Mouse (Mus musculus): ENCODE data around the gene St6galnac4. TPM values are rescaled to one million over a fixed set of nuclear protein-coding genes. Genes with fewer than 3 reads are reported as not detected.

St6galnac4 gene
- polyA plus RNA-seq, 1 experiment from 2014 or later, result 35.1 TPM

DNA sequence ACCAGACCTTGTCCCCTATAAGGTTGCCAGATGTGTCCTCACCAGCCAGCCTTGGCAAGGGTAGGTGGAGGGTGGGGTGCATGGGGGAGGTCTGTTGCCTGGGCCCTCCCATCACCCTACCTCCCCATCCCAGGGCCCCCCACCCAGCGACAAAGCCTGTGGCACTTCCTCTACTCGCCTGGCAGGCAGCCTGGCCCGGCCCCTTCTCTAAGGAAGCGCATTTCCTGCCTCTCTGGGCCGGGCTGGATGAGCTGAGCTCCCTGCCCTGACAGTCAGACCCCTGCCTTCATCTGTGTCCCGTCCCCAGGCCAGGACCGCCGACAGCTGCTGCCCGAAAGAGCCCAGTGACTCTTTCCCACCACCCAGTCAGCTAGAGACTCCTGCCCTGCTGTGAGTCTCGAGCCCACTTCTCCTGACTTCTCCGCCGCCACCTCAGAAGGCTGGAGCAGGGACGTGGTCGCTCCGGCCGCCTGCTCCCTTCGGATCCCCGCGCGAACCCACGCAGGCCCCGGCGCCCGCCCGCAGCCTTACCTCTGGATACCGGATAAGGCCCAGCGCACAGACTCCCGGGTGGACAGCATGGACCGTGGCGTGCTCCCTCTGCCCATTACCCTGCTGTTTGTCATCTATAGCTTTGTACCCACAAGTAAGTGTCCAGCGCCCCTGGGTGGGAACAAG is 59.6 kb downstream of the St6galnac4 start, which contains the start of gene Eng:
Eng (plus strand) TSS at position 217 of the 678 bp plus-strand sequence.
- H3K4me1 ChIP-seq (ENCODE audit: control insufficient read depth, insufficient read depth, low read length), result no peaks in the 10 kb centered on the region
- no peak within 1 kb of the TSS for H3K4me2 ChIP-seq (ENCODE audit: low read depth, low read length)
- H3K9me3 ChIP-seq (ENCODE audit: control insufficient read depth, low read length), result no peaks in the 10 kb centered on the region
- H3K9ac ChIP-seq (replicated peaks; ENCODE audit: low read depth, low read length), result no peak within 1 kb of the TSS
- H3K27me3 ChIP-seq (ENCODE audit: control insufficient read depth, insufficient read depth, low read length), result no peaks in the 10 kb centered on the region
- H3K27ac ChIP-seq (ENCODE audit: low read depth, low read length), result no peak within 1 kb of the TSS
- no peak for ATAC-seq (ENCODE audit: low read depth)
- H3K36me3 ChIP-seq (ENCODE audit: control insufficient read depth, insufficient read depth, low read length), result no peaks in the 10 kb centered on the region
- peak within 1 kb of the TSS; percentile 17; the same call in 1 of the 2 replicates for H3K4me3 ChIP-seq (ENCODE audit: low read depth, low read length)
- 66% methylated on average over 31 of the region's 31 CpGs for WGBS

DNA sequence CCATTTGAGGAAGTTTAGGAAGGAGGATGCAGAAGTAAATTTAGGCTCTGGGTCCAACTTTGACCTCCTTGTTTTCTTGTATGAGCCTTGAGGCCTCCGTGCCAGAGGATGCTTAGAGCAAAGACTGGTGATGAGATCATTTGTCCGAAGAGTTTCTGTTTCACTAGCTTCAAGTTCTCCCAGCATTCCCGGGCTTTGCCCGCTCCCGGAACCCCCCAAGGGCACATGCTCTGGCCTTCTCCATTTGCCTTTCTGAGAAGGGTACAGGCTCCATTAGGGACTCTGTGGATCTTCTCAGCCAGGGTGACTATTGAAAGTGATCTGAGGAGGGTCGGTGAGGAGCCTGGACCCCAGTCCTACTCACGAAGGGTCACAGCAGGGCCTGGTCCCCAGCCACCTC is 60.5 kb downstream of the St6galnac4 start:
- H3K9ac ChIP-seq (replicated peaks; ENCODE audit: low read depth, low read length), result no peak overlapping the region

More for the DNA sequence above, 60.5 kb downstream of the St6galnac4 start:
- Histone ChIP-seq H3K4me2 (ENCODE audit: low read depth, low read length) (no peak overlapping the region), H3K4me1 (ENCODE audit: control insufficient read depth, insufficient read depth, low read length) (no peaks in the 10 kb centered on the region), H3K4me3 (ENCODE audit: low read depth, low read length) (peak overlapping the region; percentile 17; the same call in 1 of the 2 replicates), H3K27ac (ENCODE audit: low read depth, low read length) (no peak overlapping the region), H3K36me3 (ENCODE audit: control insufficient read depth, insufficient read depth, low read length) (no peaks in the 10 kb centered on the region), H3K27me3 (ENCODE audit: control insufficient read depth, insufficient read depth, low read length) (no peaks in the 10 kb centered on the region), H3K9me3 (ENCODE audit: control insufficient read depth, low read length) (no peaks in the 10 kb centered on the region)
- 88% methylated on average over 7 of the region's 7 CpGs for WGBS
- ATAC-seq (ENCODE audit: low read depth), result no peak

Other genes with a start within 250 kb of the St6galnac4 start
- 47.7 and 48.3 TPM in 2 replicates for gene Ciz1, start 234.8 kb upstream of the St6galnac4 start, polyA plus RNA-seq (2014; fragmentation: Nextera tagmentation; extraction: Ambion mirVana)
- gene Dnm1, start 233.8 kb upstream of the St6galnac4 start, polyA plus RNA-seq (2014; fragmentation: Nextera tagmentation; extraction: Ambion mirVana), result 102 and 146 TPM in 2 replicates
- gene 1110008P14Rik, start 205.2 kb upstream of the St6galnac4 start, polyA plus RNA-seq (2014; fragmentation: Nextera tagmentation; extraction: Ambion mirVana), result 157 and 198 TPM in 2 replicates
- gene Lcn2, start 198.8 kb upstream of the St6galnac4 start, polyA plus RNA-seq (2014; fragmentation: Nextera tagmentation; extraction: Ambion mirVana), result 0.35 and 0.40 TPM in 2 replicates
- gene Ptges2, start 191.2 kb upstream of the St6galnac4 start, polyA plus RNA-seq (2014; fragmentation: Nextera tagmentation; extraction: Ambion mirVana), result 58.1 and 65.9 TPM in 2 replicates
- 4.9 and 5.4 TPM in 2 replicates for gene Naif1, start 136.6 kb upstream of the St6galnac4 start, polyA plus RNA-seq (2014; fragmentation: Nextera tagmentation; extraction: Ambion mirVana)
- 39.8 and 43.6 TPM in 2 replicates for gene Slc25a25, start 135.7 kb upstream of the St6galnac4 start, polyA plus RNA-seq (2014; fragmentation: Nextera tagmentation; extraction: Ambion mirVana)
- gene Fam102a, start 51.8 kb upstream of the St6galnac4 start, polyA plus RNA-seq (2014; fragmentation: Nextera tagmentation; extraction: Ambion mirVana), result 6.7 and 7.3 TPM in 2 replicates
- gene Dpm2, start 16.2 kb upstream of the St6galnac4 start, polyA plus RNA-seq (2014; fragmentation: Nextera tagmentation; extraction: Ambion mirVana), result 143 and 157 TPM in 2 replicates
- 12.4 and 17.1 TPM in 2 replicates for gene Pip5kl1, start 12.3 kb upstream of the St6galnac4 start, polyA plus RNA-seq (2014; fragmentation: Nextera tagmentation; extraction: Ambion mirVana)
- gene 9430097D07Rik, start 11.4 kb upstream of the St6galnac4 start, polyA plus RNA-seq (2014; fragmentation: Nextera tagmentation; extraction: Ambion mirVana), result 0.98 and 1.2 TPM in 2 replicates
- gene St6galnac6, start 12.6 kb downstream of the St6galnac4 start, polyA plus RNA-seq (2014; fragmentation: Nextera tagmentation; extraction: Ambion mirVana), result 5.2 and 5.4 TPM in 2 replicates
- 78.6 and 85.0 TPM in 2 replicates for gene Ak1, start 34.7 kb downstream of the St6galnac4 start, polyA plus RNA-seq (2014; fragmentation: Nextera tagmentation; extraction: Ambion mirVana)
- 13.0 and 22.9 TPM in 2 replicates for gene Eng, start 59.5 kb downstream of the St6galnac4 start, polyA plus RNA-seq (2014; fragmentation: Nextera tagmentation; extraction: Ambion mirVana)
- 14.6 and 15.3 TPM in 2 replicates for gene Fpgs, start 117.0 kb downstream of the St6galnac4 start, polyA plus RNA-seq (2014; fragmentation: Nextera tagmentation; extraction: Ambion mirVana)
- 54.4 and 57.5 TPM in 2 replicates for gene Cdk9, start 126.0 kb downstream of the St6galnac4 start, polyA plus RNA-seq (2014; fragmentation: Nextera tagmentation; extraction: Ambion mirVana)
- 41.2 and 51.2 TPM in 2 replicates for gene Sh2d3c, start 134.0 kb downstream of the St6galnac4 start, polyA plus RNA-seq (2014; fragmentation: Nextera tagmentation; extraction: Ambion mirVana)
- 3.9 TPM in 2 replicates for gene 6330409D20Rik, start 153.9 kb downstream of the St6galnac4 start, polyA plus RNA-seq (2014; fragmentation: Nextera tagmentation; extraction: Ambion mirVana)
- gene Tor2a, start 170.1 kb downstream of the St6galnac4 start, polyA plus RNA-seq (2014; fragmentation: Nextera tagmentation; extraction: Ambion mirVana), result 56.0 and 57.6 TPM in 2 replicates
- 0.36 and 0.82 TPM in 2 replicates for gene Ttc16, start 188.5 kb downstream of the St6galnac4 start, polyA plus RNA-seq (2014; fragmentation: Nextera tagmentation; extraction: Ambion mirVana)
- gene Ptrh1, start 188.7 kb downstream of the St6galnac4 start, polyA plus RNA-seq (2014; fragmentation: Nextera tagmentation; extraction: Ambion mirVana), result 3.7 and 4.8 TPM in 2 replicates
- gene Cfap157, start 197.3 kb downstream of the St6galnac4 start, polyA plus RNA-seq (2014; fragmentation: Nextera tagmentation; extraction: Ambion mirVana), result 0.48 TPM in 2 replicates